Mouse (Mus musculus) ES-E14 (cell line): Measurements from ENCODE around the gene Mcpt9.
"Not testable (repeated sequence)": the region's sequence is repeated elsewhere in the genome, so short reads cannot be mapped to it uniquely, and the experiment has no call there.

Experiments used
- HCFC1 ChIP-seq: IDR thresholded peaks from 2 replicates; pipeline ENCODE4 v1.6.1; 2012; ENCODE audit warnings: low read length, inconsistent platforms, borderline replicate concordance; ENCODE audit not compliant: insufficient read depth
- MAFK ChIP-seq: IDR thresholded peaks from 2 replicates; pipeline ENCODE4 v1.6.1; 2014; ENCODE audit warnings: mild to moderate bottlenecking, low read depth, low read length, inconsistent platforms; ENCODE audit not compliant: insufficient read depth

GRCm38 (mm10) chr14:56030395-56030794 is at the start of gene Mcpt9:
- not testable (repeated sequence) for TF ChIP-seq HCFC1, MAFK
